Mouse (Mus musculus) spleen, postnatal 4 days (tissue): ENCODE measurements at regions not wholly inside any gene's neighbourhood (a gene's known extent, or its start where the extent isn't known, plus 50 kb on each side); places are given as distances from the start of the nearest gene placed in this dataset.

Experiments
- DNase-seq, 2 experiments: peaks; one replicate each; pipeline ENCODE4 v3.0.0; 2022; ENCODE audit warnings: low spot score in 2 of 2

DNA sequence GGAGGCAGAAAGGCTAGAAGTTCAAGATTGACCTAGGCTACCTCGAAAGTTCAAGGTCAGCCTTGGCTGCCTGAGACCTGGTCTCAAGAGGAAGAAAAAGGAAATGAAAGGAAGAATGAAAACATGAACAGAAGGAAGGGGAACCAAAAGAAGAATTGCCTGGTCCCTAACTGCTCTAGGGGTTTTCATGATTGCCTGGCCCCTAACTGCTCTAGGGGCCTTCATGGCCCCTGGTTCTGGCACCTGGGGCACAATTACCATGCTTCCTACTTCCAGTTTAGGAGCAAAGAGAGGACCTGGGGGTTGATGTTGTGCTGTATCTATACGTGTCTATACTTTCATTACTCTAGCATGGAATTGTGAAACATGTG is 132.8 kb downstream of the Cd24a start:
- DNase-seq: no peak

DNA sequence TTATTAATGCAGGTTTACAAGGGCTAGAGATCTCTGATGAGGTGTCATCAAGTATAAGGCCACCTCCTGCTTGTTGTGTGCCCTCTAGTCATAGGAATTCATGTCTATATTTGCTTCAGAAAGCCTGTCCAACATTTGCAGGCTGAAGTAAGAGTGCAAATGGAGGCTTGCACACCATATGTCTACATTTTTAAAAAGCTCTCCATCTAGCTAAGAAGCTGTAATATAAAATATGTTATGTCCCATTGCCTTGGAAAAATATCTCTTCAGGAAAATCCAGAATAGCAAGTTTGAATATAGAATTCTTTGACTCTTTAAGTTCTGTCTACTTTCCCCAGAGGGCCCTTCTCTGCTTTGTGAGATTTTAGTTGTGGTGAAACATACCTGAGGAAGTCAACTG is 134.6 kb downstream of the Cd24a start:
- DNase-seq: no peak

DNA sequence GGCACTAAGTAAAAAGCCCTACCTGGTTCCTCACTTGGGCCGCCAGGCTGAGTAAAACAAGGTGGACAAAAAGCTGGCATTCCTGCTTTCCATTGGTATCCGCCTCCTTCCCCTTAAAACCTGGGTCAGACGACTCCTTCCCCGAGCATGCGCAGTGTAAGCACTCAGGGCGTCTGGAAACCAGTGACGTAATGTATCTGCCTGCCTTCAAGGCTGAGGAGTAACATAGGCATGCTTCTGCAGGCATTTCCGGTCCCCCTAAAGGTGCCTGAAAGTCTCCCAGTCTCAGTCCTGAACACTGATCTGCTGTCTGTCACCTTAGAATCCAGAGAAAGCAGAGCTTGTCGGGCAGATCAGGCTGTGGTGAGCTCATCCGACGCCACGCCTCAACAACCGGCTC is 140.7 kb downstream of the Cd24a start:
- DNase-seq: no peak

DNA sequence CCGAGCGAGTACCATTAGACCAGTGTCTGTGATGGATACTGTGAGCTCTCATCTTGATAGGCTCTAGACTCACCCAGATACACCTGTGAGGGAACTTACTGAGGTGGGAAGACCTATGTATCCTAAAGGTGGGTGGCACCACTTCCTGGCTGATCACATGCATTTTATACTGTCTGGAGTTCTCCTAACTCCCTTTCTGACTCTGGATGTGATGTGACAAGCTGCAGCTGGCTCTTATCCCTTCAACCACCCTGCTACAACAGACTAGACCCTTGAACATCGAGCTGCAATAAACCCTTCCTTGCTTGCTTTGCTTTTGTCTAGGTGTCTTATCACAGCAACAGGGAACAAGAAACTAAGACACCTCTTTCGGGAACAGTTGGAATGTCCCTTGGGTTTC is 143.3 kb downstream of the Cd24a start:
- DNase-seq: no peak

- no peak for DNase-seq
Measured at GRCm38 (mm10) chr10:43722164-43722563, 144.1 kb downstream of the Cd24a start.

DNA sequence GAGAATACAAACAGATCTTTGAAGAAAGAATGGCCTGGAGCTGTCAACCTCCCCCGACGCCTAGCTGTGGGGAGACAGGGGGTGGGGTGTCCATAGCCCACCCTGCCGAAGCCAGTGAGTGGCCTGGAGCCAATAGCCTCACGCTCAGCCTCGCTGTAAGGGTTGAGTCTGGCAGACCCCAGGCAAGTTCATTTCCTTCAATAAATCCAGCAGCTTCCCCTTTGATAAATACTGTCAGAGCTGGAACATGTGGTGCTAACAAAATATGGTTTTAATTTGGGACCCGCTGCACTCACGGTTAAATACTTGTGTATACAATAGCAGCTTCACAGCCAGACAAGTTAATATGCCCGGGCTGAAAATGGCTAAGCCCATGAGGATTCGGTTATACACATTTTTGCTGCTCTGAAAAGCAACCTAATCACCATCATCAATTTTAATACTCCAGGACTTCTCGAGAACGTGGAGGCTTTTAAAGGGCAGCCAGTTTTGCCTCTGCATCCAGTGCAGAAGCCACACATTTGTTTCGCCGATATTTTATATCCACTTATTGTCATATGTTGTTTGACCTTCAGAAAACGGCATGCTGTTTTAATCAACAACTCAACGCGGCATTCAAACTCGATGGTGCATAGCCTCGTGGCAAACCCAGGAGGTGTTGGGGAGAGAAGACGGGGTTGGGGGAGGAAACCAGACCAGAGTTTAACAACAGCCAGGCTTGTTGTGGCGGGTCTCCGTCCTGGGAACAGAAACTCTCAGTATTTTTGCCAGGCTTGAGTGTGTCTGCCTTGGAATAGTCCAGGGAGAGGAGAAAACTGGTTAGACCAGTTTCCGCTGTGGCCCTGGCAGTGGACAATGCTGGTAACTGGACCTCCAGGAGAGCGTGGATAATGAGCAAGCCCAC is 144.9 kb downstream of the Cd24a start:
- no peak for DNase-seq

DNA sequence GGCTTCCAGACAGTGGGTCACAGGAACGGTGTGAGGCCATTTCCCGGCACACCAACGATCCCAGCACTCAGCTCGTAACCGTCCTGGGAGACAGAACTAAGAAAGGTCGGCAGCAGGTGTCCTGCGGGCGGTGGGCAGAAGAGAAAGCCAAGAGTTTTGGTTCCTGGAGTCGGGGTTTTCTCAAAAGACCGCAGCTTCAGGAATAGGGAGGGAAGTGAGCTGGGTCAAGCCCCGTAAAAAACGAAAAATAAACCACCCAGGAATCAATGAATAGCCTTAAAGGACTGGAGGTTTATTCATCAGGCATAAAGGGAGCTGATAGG is 145.5 kb downstream of the Cd24a start:
- DNase-seq: no peak

DNA sequence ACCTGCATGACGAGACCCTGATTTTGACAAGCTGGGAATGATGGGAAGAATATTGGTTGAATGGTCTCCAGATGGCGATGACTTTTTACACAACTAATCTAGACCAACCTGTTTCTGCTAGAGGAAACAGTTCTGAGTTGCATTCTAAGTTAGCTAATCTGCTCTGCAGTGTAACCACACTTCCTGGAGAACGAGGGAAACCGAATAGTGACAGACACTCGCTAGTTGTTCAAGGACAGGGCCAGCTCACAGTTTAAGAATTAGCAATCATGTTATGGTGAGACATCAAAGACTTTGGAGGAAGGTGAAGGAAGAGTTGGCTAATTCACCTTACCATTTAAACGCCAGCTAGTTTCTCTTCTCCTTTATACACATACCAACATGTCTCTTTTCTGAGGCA is 149.7 kb downstream of the Cd24a start:
- no peak for DNase-seq

GRCm38 (mm10) chr10:43729184-43729583 is 151.1 kb downstream of the Cd24a start:
- DNase-seq: no peak

DNA sequence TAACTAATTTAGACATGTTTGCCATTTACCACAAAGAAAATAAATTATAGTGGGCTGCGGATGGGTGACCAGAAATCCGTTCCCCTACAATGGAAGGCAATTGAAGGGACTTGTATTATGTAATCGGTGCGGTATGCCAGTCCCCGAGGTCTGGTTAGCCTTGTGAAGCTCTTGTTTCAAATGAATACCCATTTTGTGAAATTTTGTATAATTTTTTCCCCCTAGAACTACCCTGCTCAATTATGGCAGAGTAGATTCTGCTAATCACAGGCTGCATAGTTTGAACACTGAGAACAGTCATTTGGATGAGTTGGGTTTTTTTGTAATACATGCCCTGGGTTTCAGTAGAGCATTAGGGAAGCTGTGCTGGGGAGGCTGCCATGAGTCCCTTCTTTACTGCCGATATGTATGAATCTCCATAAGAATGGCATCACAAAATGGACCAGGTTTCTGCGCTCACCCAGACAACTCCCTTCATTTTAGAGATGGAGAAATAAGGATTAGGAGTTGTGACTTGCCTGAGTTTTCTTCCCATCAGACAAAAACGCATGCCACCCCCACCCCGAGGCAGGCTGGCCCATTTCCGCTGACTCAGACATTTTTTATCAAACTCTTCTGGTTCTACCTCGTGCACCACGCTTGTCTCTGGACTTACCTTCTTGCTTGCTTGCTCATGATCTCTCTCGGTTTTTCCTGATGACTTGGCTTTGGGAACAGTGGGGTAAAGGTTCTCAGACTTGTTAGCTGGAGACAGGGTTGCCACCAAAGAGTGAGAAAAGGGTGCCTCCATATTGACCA is 155.7 kb downstream of the Cd24a start:
- no peak for DNase-seq

- DNase-seq: no peak
Measured at GRCm38 (mm10) chr10:43739181-43739580, 161.1 kb downstream of the Cd24a start.

- no peak for DNase-seq
Measured at GRCm38 (mm10) chr10:43739718-43740117, 161.6 kb downstream of the Cd24a start.

DNA sequence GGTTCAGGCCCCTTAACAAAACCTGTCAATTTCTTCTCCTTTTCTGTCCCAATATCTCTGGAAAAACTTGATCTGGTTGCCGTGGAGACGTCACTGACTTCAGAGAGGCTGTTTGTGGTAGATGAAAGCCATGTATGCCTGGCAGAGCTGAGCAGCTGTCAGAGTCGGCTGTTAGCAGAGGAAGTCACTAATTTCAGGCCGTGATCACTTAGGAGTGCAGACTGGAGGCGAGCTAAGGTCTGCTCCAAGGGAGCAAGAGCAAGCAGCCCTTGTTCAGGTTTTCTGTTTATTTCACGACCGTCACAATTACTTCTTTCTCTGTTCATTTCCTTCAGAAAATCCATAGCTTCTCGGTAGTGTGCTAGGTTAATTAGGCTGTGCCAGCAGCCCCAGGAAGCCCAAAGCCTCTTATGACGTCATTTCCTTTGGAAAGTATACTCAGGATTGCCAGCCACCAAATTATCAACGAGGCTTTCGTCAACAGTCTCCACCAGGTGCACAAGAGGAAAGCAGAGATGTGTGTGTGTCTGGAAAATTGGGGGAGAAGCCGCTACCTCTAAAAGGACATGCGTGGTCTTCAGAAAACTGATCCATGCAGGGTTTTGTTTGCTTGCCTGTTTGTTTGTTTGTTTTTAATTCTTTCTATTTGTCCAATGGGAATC is 161.2 kb downstream of the Qrsl1 start:
- DNase-seq: no peak

DNA sequence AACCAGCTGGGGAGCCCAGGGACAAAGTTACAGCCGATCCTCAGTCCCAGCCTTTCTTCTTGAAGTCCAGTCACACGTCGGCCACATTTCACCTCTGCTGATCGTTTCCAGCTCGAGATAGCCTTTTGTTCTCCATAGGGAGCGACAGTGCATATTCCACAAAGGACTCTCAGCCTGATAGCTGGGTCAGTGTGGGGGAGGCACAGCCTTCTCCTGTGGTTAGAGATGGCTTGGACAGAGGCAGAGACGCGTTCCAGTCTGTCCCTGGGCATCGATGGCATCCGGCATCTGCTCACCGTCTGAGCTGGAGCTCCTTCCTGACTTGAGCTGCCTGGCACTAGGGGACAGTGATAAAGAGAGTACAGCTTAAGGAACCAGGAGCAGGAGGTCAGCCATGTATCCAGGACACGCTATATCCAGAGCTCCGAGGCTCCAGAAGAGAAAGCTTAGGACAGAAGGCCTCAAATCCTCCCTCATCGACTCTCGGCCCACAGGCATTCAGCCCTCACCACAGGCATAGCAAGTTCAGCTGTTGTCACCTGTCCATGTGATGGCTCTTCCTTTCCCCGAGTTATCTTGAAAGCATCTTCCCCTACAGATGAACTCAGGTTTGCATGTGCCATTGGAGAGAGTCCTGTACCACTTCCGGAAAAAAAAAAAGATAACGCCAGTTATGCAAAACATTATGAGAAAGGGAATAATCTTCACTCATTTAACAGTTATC is 160.0 kb downstream of the Qrsl1 start:
- DNase-seq: no peak

DNA sequence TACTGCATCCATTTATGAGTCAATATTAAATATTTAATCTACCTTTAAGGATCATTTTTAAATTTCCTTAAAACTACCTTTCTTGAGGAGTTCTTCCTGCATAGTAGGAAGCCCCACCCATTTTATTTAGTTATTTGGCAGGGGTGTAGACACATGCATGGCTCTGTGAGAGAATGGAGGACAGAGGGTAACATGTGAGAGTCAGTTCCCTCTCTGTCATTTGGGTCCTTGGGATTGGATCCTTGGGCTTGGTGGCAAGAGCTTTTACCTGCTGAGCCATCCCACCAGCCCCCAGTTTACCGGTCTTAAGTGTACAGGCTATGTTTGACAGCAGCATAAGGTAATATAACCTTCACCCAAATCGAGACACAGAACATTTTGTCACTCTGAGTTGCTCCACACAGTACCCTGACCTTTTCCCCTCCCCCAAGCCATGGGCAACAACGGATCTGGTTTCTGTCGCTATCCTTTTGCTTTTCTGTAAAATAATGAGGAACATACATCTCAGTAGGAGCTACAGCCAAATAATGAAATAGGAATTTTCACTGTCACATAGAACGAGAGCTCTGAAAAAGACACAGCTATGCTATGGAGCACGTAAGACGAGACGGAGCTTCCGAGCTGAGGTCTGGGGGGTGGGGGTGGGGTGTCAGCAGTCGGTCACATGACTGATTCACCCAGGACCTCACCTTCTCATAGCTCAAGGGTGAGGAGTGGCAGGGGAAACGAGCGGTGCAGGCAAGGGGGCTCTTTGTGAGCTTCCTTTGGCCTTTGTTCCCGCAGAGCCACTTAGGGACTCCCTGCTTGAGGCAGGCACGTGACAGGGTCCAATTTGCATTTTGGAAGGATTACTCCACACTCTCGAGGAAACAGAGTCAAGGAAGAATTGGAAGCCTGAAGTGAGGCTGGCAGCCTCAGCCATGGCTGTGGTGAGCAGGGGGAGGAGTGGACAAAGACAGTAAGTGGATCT is 159.2 kb downstream of the Qrsl1 start:
- DNase-seq: no peak

DNA sequence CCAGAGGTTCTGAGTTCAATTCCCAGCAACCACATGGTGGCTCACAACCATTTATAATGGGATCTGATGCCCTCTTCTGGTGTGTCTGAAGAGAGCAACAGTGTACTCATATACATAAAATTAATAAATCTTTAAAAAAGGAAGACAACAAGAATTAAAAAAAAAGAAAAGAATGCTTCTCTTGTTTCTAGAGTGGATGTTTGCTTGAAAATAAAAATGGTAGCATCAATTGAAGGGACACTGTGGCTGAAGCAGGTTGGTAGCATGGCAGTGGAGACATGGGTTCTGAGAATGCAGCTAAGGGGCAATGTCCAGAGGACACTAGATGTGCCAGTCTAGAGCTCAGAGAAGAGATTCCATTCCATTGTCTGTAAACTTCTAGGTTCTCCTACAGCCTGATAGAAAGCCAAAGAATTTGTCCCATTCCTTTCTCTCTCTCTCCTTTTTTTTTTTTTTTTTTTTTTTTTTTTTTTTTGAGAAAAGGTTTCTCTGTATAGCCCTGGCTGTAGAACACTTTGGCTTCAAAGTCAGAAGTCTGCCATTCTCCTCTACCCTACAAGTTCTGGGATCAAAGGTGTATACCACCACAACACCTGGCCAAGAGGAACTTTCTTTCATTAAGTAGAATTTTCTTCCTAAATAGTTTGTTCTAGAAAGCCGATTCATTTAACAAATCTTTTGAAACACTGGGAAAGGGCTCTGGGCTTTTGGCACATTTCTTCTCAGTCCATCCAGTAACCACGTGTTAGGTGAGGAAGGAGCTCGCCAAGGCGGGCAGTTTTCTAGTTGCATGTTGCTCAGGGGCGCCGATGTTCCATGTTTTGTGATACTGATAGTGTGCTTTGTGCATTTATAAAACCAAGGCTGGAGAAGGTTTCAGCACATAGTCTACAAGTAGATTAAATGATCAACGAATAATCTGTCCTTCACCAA is 158.1 kb downstream of the Qrsl1 start:
- DNase-seq: no peak

DNA sequence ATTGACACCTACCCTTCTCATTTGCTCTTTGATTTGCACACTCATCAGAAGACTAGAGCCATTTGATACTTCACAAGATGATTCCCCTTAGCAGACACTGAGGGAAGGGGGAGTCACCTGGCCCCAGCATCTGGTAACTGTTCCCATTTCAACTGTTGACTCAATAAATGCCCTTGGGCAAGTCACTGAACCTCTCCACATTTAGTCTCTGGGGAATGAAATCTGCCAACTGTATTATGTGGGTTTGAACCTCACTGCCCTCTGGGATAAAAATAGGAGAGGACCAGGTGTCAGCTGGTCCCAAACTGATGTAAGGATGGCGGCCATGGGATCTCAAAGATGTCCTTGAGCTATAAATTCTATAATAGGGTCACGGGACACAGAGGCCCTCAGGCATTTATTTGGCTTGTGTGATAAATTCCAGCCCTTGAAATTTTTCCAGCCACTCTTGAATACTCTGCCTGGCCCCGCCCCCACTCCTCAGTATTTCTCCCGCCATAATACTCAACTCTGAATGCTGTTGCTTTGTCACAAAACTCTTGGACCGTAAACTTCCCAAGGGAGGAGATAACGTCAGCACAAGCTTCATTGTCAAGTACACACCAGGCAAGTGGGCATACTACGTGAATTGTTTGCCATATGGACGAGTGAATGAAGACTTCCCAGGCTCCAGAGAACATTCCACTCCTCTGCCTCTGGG is 155.5 kb downstream of the Qrsl1 start:
- no peak for DNase-seq

DNA sequence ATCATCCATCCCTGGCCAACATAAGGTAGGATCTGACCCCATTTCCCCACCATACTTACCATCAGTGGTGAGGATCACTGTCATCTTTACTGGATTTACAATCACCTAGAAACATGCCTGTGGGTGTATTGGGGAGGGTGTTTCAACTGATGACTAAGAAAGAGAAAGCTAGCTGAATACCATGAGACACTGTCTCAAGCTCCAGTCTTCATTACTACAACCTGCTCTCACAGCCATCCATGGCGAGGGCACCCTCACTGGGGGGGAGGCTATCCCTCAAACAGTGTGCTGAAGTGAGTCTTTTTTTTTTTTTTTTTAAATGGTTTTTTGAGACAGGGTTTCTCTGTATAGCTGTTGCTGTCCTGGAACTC is 154.9 kb downstream of the Qrsl1 start:
- no peak for DNase-seq

- no peak for DNase-seq
Measured at GRCm38 (mm10) chr10:43747541-43747940, 154.0 kb downstream of the Qrsl1 start.
